Mouse (Mus musculus) bone marrow, adult 2 months (tissue): ENCODE results near the gene Pak2. TPM values are rescaled to one million over a fixed set of nuclear protein-coding genes. Genes with fewer than 3 reads are reported as not detected.

ENCODE experiments used
- H3K27ac ChIP-seq: fragments of 200-500 bp; 2 replicates; pipeline ENCODE4 v1.5.1; 2012; ENCODE audit warnings: low read depth, mild to moderate bottlenecking, control low read depth, inconsistent platforms, low read length; ENCODE audit not compliant: control insufficient read depth, poor library complexity, insufficient read depth
- H3K4me1 ChIP-seq: fragments of 200-500 bp; 2 replicates; pipeline ENCODE4 v1.6.1; 2011; ENCODE audit warnings: low read length; ENCODE audit not compliant: control insufficient read depth, insufficient read depth
- H3K4me3 ChIP-seq: fragments of 200-500 bp; replicated peaks from 2 replicates; pipeline ENCODE3; 2011; ENCODE audit warnings: mild to moderate bottlenecking, low read depth, low read length, control low read depth; ENCODE audit not compliant: control insufficient read depth
- CTCF ChIP-seq: fragments of 200-500 bp; IDR thresholded peaks from 2 replicates; pipeline ENCODE4 v1.5.1; 2011; ENCODE audit warnings: low read length, control low read depth; ENCODE audit not compliant: control insufficient read depth, insufficient read depth
- POLR2A ChIP-seq: fragments of 200-500 bp; IDR thresholded peaks from 2 replicates; pipeline ENCODE4 v1.6.1; 2011; ENCODE audit warnings: low read depth, mild to moderate bottlenecking, control low read depth, low read length, borderline replicate concordance; ENCODE audit not compliant: control insufficient read depth
- WGBS: fragments of 180-500 bp; shearing (Covaris S2); methylation state at CpG from one replicate; pipeline ENCODE4 v1.1.7; 2018; 5-methylcytosine and 5-hydroxymethylcytosine counted together
- polyA plus RNA-seq: library from polyadenylated mRNA; stranded (reverse); fragments of >200 nt; gene quantifications from 2 replicates; pipeline ENCODE4 v1.2.4, GENCODE M21; 2011; ENCODE audit warnings: low replicate concordance; ENCODE audit not compliant: missing spikeins, insufficient read depth, insufficient read length

The Pak2 gene
- 12.7 and 25.2 TPM in 2 replicates for polyA plus RNA-seq

GRCm38 (mm10) chr16:32078991-32079511, at the start of gene Pak2:
TSS of gene Pak2 (minus strand) at chr16:32079342.
- Histone ChIP-seq H3K4me3 (peak within 1 kb of the TSS; percentile 91), H3K27ac (peak within 1 kb of the TSS; percentile 100), H3K4me1 (peaks cover 1% of the 10 kb centered on the region; the same call in 1 of the 2 replicates)
- WGBS = 1% methylated on average over 52 of the region's 60 CpGs
- TF ChIP-seq POLR2A = peak; percentile 92
- no peak for TF ChIP-seq CTCF

- 54% methylated on average over 4 of the region's 4 CpGs for WGBS
- H3K4me1 ChIP-seq = peaks cover 6% of the 10 kb centered on the region
- H3K27ac ChIP-seq = no peak overlapping the region
- TF ChIP-seq POLR2A = no peak
- no peak for TF ChIP-seq CTCF
- H3K4me3 ChIP-seq = no peak overlapping the region
These were observed 47.9 kb upstream of the Pak2 start for GRCm38 (mm10) chr16:32127046-32127445.

- WGBS = 87% methylated on average over 3 of the region's 3 CpGs
- TF ChIP-seq CTCF = no peak
- no peak for TF ChIP-seq POLR2A
- Histone ChIP-seq H3K27ac (no peak overlapping the region), H3K4me3 (no peak overlapping the region), H3K4me1 (peaks cover 3% of the 10 kb centered on the region)
These were observed 46.2 kb upstream of the Pak2 start for GRCm38 (mm10) chr16:32125364-32125763.

GRCm38 (mm10) chr16:32124444-32125335, 45.5 kb upstream of the Pak2 start:
- WGBS = 25% methylated on average over 17 of the region's 17 CpGs
- peak overlapping the region; percentile 18; the same call in 1 of the 2 replicates for H3K27ac ChIP-seq
- peaks cover 3% of the 10 kb centered on the region for H3K4me1 ChIP-seq
- H3K4me3 ChIP-seq = no peak overlapping the region
- TF ChIP-seq POLR2A = no peak
- no peak for TF ChIP-seq CTCF

- H3K4me1 ChIP-seq = peaks cover 3% of the 10 kb centered on the region
- H3K4me3 ChIP-seq = no peak overlapping the region
- TF ChIP-seq POLR2A = no peak
- TF ChIP-seq CTCF = no peak
- 75% methylated on average over 7 of the region's 7 CpGs for WGBS
- no peak overlapping the region for H3K27ac ChIP-seq
These were observed 44.9 kb upstream of the Pak2 start for GRCm38 (mm10) chr16:32124020-32124419.

- TF ChIP-seq CTCF = no peak
- no peak for TF ChIP-seq POLR2A
- 87% methylated on average over 3 of the region's 3 CpGs for WGBS
- Histone ChIP-seq H3K27ac (no peak overlapping the region), H3K4me1 (peaks cover 6% of the 10 kb centered on the region; the same call in 1 of the 2 replicates), H3K4me3 (no peak overlapping the region)
These were observed 41.3 kb upstream of the Pak2 start for GRCm38 (mm10) chr16:32120454-32120853.

- WGBS = 45% methylated on average over 5 of the region's 5 CpGs
- TF ChIP-seq POLR2A = no peak
- TF ChIP-seq CTCF = no peak
- H3K4me3 ChIP-seq = no peak overlapping the region
- H3K27ac ChIP-seq = no peak overlapping the region
- H3K4me1 ChIP-seq = peaks cover 13% of the 10 kb centered on the region; the same call in 1 of the 2 replicates
These were observed 37.0 kb upstream of the Pak2 start for GRCm38 (mm10) chr16:32116186-32116585.

- Histone ChIP-seq H3K27ac (no peak overlapping the region), H3K4me1 (peaks cover 13% of the 10 kb centered on the region; the same call in 1 of the 2 replicates), H3K4me3 (no peak overlapping the region)
- no peak for TF ChIP-seq POLR2A
- no peak for TF ChIP-seq CTCF
- WGBS = 36% methylated on average over 6 of the region's 6 CpGs
These were observed 36.6 kb upstream of the Pak2 start for GRCm38 (mm10) chr16:32115781-32116180.
